Mouse (Mus musculus) erythroblast, embryonic 14.5 days (primary cell): ENCODE results near the gene Kcnj11. TPM values are rescaled to one million over a fixed set of nuclear protein-coding genes. Genes with fewer than 3 reads are reported as not detected.

Experiments used
- H3K27me3 ChIP-seq: 2 replicates; pipeline ENCODE4 v1.6.1; 2012; ENCODE audit warnings: inconsistent platforms; ENCODE audit not compliant: control insufficient read depth
- H3K36me3 ChIP-seq: 2 replicates; pipeline ENCODE4 v1.6.1; 2012; ENCODE audit warnings: mild to moderate bottlenecking, inconsistent platforms; ENCODE audit not compliant: control insufficient read depth
- H3K4me1 ChIP-seq: 2 replicates; pipeline ENCODE4 v1.6.1; 2012; ENCODE audit warnings: inconsistent platforms; ENCODE audit not compliant: control insufficient read depth
- H3K4me3 ChIP-seq: replicated peaks from 2 replicates; pipeline ENCODE3; 2012; ENCODE audit warnings: moderate library complexity, mild to moderate bottlenecking, inconsistent platforms
- H3K9me3 ChIP-seq: 2 replicates; pipeline ENCODE4 v1.6.1; 2012; ENCODE audit warnings: low read length, inconsistent platforms, mixed read lengths; ENCODE audit not compliant: control insufficient read depth
- GATA1 ChIP-seq: IDR thresholded peaks from 2 replicates; pipeline ENCODE4 v1.6.1; 2012; ENCODE audit warnings: low read length, inconsistent platforms, mixed read lengths
- TAL1 ChIP-seq: IDR thresholded peaks from 3 replicates; pipeline ENCODE4 v1.6.1; 2012; ENCODE audit warnings: low read length, inconsistent platforms, mixed read lengths
- polyA plus RNA-seq: library from polyadenylated mRNA; stranded (reverse); fragments of >175 nt; gene quantifications from 2 replicates; pipeline ENCODE4 v1.2.3, GENCODE M21; 2012

Kcnj11 gene
- polyA plus RNA-seq, 1 experiment = 0.01 TPM

- TF ChIP-seq GATA1 = no peak
- no peak for TF ChIP-seq TAL1
- Histone ChIP-seq H3K36me3 (no peaks in the 10 kb centered on the region), H3K4me3 (no peak overlapping the region), H3K27me3 (no peaks in the 10 kb centered on the region), H3K4me1 (no peaks in the 10 kb centered on the region), H3K9me3 (no peaks in the 10 kb centered on the region)
Measured at GRCm38 (mm10) chr7:46130723-46131122, 30.2 kb upstream of the Kcnj11 start.

GRCm38 (mm10) chr7:46129463-46130179, 29.1 kb upstream of the Kcnj11 start:
- Histone ChIP-seq H3K36me3 (no peaks in the 10 kb centered on the region), H3K27me3 (no peaks in the 10 kb centered on the region), H3K4me3 (no peak overlapping the region), H3K9me3 (no peaks in the 10 kb centered on the region), H3K4me1 (no peaks in the 10 kb centered on the region)
- TF ChIP-seq TAL1 (no peak), GATA1 (no peak)

- Histone ChIP-seq H3K9me3 (no peaks in the 10 kb centered on the region), H3K4me1 (no peaks in the 10 kb centered on the region), H3K27me3 (no peaks in the 10 kb centered on the region), H3K4me3 (no peak overlapping the region), H3K36me3 (no peaks in the 10 kb centered on the region)
- TF ChIP-seq TAL1 (no peak), GATA1 (no peak)
Measured at GRCm38 (mm10) chr7:46128196-46128595, 27.6 kb upstream of the Kcnj11 start.

- no peaks in the 10 kb centered on the region for H3K27me3 ChIP-seq
- H3K4me1 ChIP-seq = no peaks in the 10 kb centered on the region
- TF ChIP-seq TAL1 = no peak
- TF ChIP-seq GATA1 = no peak
- no peaks in the 10 kb centered on the region for H3K9me3 ChIP-seq
- no peaks in the 10 kb centered on the region for H3K36me3 ChIP-seq
- H3K4me3 ChIP-seq = no peak overlapping the region
Measured at GRCm38 (mm10) chr7:46125340-46125739, 24.8 kb upstream of the Kcnj11 start.

- Histone ChIP-seq H3K4me1 (no peaks in the 10 kb centered on the region), H3K9me3 (no peaks in the 10 kb centered on the region), H3K36me3 (no peaks in the 10 kb centered on the region), H3K27me3 (no peaks in the 10 kb centered on the region), H3K4me3 (no peak overlapping the region)
- TF ChIP-seq GATA1 (no peak), TAL1 (no peak)
Measured at GRCm38 (mm10) chr7:46124460-46124859, 23.9 kb upstream of the Kcnj11 start.

- Histone ChIP-seq H3K27me3 (no peaks in the 10 kb centered on the region), H3K4me3 (no peak overlapping the region)
- no peak for TF ChIP-seq GATA1
- no peak for TF ChIP-seq TAL1
Measured at GRCm38 (mm10) chr7:46122964-46123363, 22.4 kb upstream of the Kcnj11 start.

GRCm38 (mm10) chr7:46117035-46117434, 16.5 kb upstream of the Kcnj11 start:
- Histone ChIP-seq H3K36me3 (no peaks in the 10 kb centered on the region), H3K27me3 (no peaks in the 10 kb centered on the region), H3K4me1 (no peaks in the 10 kb centered on the region), H3K4me3 (no peak overlapping the region), H3K9me3 (no peaks in the 10 kb centered on the region)
- no peak for TF ChIP-seq TAL1

More at GRCm38 (mm10) chr7:46122964-46123363, 22.4 kb upstream of the Kcnj11 start:
- H3K4me1 ChIP-seq = no peaks in the 10 kb centered on the region
- H3K9me3 ChIP-seq = no peaks in the 10 kb centered on the region
- H3K36me3 ChIP-seq = no peaks in the 10 kb centered on the region

- no peaks in the 10 kb centered on the region for H3K4me1 ChIP-seq
- no peaks in the 10 kb centered on the region for H3K27me3 ChIP-seq
- no peaks in the 10 kb centered on the region for H3K9me3 ChIP-seq
- H3K36me3 ChIP-seq = no peaks in the 10 kb centered on the region
- H3K4me3 ChIP-seq = no peak overlapping the region
- TF ChIP-seq TAL1 (no peak), GATA1 (no peak)
Measured at GRCm38 (mm10) chr7:46116118-46116581, 15.6 kb upstream of the Kcnj11 start.

GRCm38 (mm10) chr7:46113435-46113834, 12.9 kb upstream of the Kcnj11 start:
- Histone ChIP-seq H3K4me3 (no peak overlapping the region), H3K36me3 (no peaks in the 10 kb centered on the region), H3K4me1 (no peaks in the 10 kb centered on the region), H3K27me3 (no peaks in the 10 kb centered on the region), H3K9me3 (no peaks in the 10 kb centered on the region)
- TF ChIP-seq TAL1 (no peak), GATA1 (no peak)

GRCm38 (mm10) chr7:46111938-46112337, 11.4 kb upstream of the Kcnj11 start:
- no peaks in the 10 kb centered on the region for H3K9me3 ChIP-seq
- no peaks in the 10 kb centered on the region for H3K4me1 ChIP-seq
- no peaks in the 10 kb centered on the region for H3K36me3 ChIP-seq
- TF ChIP-seq GATA1 = no peak
- TF ChIP-seq TAL1 = no peak
- H3K4me3 ChIP-seq = no peak overlapping the region
- no peaks in the 10 kb centered on the region for H3K27me3 ChIP-seq
